In genomic region chr8:22039468-22040152, GRCm38 (mm10) we compare ENCODE assay signal across 9 mouse cellular contexts. TPM values are rescaled to one million over a fixed set of nuclear protein-coding genes. Genes with fewer than 3 reads are reported as not detected.
DNase-seq lines count a peak whose midpoint lies in the region; ATAC-seq and TF ChIP-seq lines count a peak whose summit lies in the region.
"Had no signal": no experiment of that assay in that cellular context is flagged by ENCODE, and none has a peak within 500 bp of the region (broad histone marks: within the 10 kb centered on the region; RNA-seq: fewer than 3 reads in every experiment).

No protein-coding gene starts in this region.

- no peaks in the 10 kb centered on the region for H3K4me1 ChIP-seq in heart, embryonic 14.5 days (ENCODE audit: control insufficient read depth in 2 of 2, insufficient read depth in 2 of 2, low read length in 2 of 2)
- H3K4me1 ChIP-seq in hindbrain, embryonic 13.5 days (replicated peaks): peaks cover 21% of the 10 kb centered on the region; the same call in 1 of the 2 replicates
- no peaks in the 10 kb centered on the region for H3K4me1 ChIP-seq in lung, embryonic 14.5 days (ENCODE audit: insufficient read depth)
- peaks cover 8% of the 10 kb centered on the region for H3K4me1 ChIP-seq in stomach, embryonic 14.5 days (ENCODE audit: control insufficient read depth, insufficient read depth, low read length)

- 22% methylated on average over 15 of the region's 15 CpGs for whole genome bisulfite sequencing in heart, embryonic 14.5 days
- WGBS in hindbrain, embryonic 13.5 days: 14% methylated on average over 15 of the region's 15 CpGs
- WGBS in lung, embryonic 14.5 days: 10% methylated on average over 15 of the region's 15 CpGs
- 11% methylated on average over 15 of the region's 15 CpGs for WGBS in stomach, embryonic 14.5 days

- no peak overlapping the region for H3K4me3 ChIP-seq in heart, embryonic 14.5 days (ENCODE audit: control insufficient read depth in 1 of 2, insufficient read depth in 1 of 2, low read depth in 1 of 2, low read length in 2 of 2)
- H3K4me3 ChIP-seq in hindbrain, embryonic 13.5 days: no peak overlapping the region
- peak overlapping the region; percentile 19 for H3K4me3 ChIP-seq in lung, embryonic 14.5 days (ENCODE audit: low read depth, low read length)
- peak overlapping the region; percentile 27 for H3K4me3 ChIP-seq in stomach, embryonic 14.5 days (ENCODE audit: low read depth, low read length)

- H3K27ac ChIP-seq in heart, embryonic 14.5 days (replicated peaks in 1 of 2; ENCODE audit: control insufficient read depth in 1 of 2, insufficient read depth in 1 of 2, low read depth in 2 of 2, low read length in 2 of 2): no peak overlapping the region
- no peak overlapping the region for H3K27ac ChIP-seq in hindbrain, embryonic 13.5 days
- no peak overlapping the region; the same call in 1 of the 2 replicates for H3K27ac ChIP-seq in lung, embryonic 14.5 days (ENCODE audit: low read depth)
- peak overlapping the region; percentile 58; the same call in 1 of the 2 replicates for H3K27ac ChIP-seq in stomach, embryonic 14.5 days (ENCODE audit: low read length)

- H3K9me3 ChIP-seq in heart, embryonic 14.5 days (ENCODE audit: control insufficient read depth, low read length): no peaks in the 10 kb centered on the region
- H3K9me3 ChIP-seq in hindbrain, embryonic 13.5 days: no peaks in the 10 kb centered on the region
- no peaks in the 10 kb centered on the region for H3K9me3 ChIP-seq in lung, embryonic 14.5 days (ENCODE audit: low read depth, low read length)
- no peaks in the 10 kb centered on the region for H3K9me3 ChIP-seq in stomach, embryonic 14.5 days (ENCODE audit: control insufficient read depth, low read depth, low read length)

- H3K4me2 ChIP-seq in heart, embryonic 14.5 days (ENCODE audit: low read length): peak overlapping the region; percentile 23
- H3K4me2 ChIP-seq in hindbrain, embryonic 13.5 days: peak overlapping the region; percentile 29
- peak overlapping the region; percentile 45 for H3K4me2 ChIP-seq in lung, embryonic 14.5 days
- H3K4me2 ChIP-seq in stomach, embryonic 14.5 days (replicated peaks; ENCODE audit: low read depth, low read length): peak overlapping the region; percentile 28; the same call in 1 of the 2 replicates

- intact Hi-C loops in heart, postnatal 36 days (cut with DNase I): no loop called here

- TF ChIP-seq CTCF in lung, embryonic 14.5 days (IDR thresholded peaks at IDR 0.05; ENCODE audit: low read depth): no peak

- H3K36me3 ChIP-seq in heart, embryonic 14.5 days (ENCODE audit: control insufficient read depth, insufficient read depth, low read length): no peaks in the 10 kb centered on the region
- no peaks in the 10 kb centered on the region for H3K36me3 ChIP-seq in hindbrain, embryonic 13.5 days
- no peaks in the 10 kb centered on the region for H3K36me3 ChIP-seq in lung, embryonic 14.5 days (ENCODE audit: insufficient read depth)
- H3K36me3 ChIP-seq in stomach, embryonic 14.5 days (ENCODE audit: control insufficient read depth, insufficient read depth, low read length): no peaks in the 10 kb centered on the region

- DNase-seq in heart, postnatal 36 days: no peak
- peak; percentile 56 for DNase-seq in lung, embryonic 14.5 days
- DNase-seq in frontal cortex, adult 2 months (ENCODE audit: extremely low spot score in 1 of 2, low spot score in 1 of 2): no peak
- DNase-seq in layer of hippocampus, postnatal 36 days: no peak
- DNase-seq: cerebellum, postnatal 36 days had no signal

- no peak overlapping the region for H3K9ac ChIP-seq in heart, embryonic 14.5 days (ENCODE audit: low read length)
- H3K9ac ChIP-seq in hindbrain, embryonic 13.5 days: 0 out of 2 replicates have a peak overlapping the region, but pooled peaks have one; percentile 3
- H3K9ac ChIP-seq in lung, embryonic 14.5 days: peak overlapping the region; percentile 20; the same call in 1 of the 2 replicates
- peak overlapping the region; percentile 18; the same call in 1 of the 2 replicates for H3K9ac ChIP-seq in stomach, embryonic 14.5 days (replicated peaks; ENCODE audit: low read depth, low read length)

- ATAC-seq in heart, embryonic 14.5 days (ENCODE audit: insufficient number of reproducible peaks, insufficient read depth, low FRiP score, low read depth): no peak
- peak; percentile 31; the same call in 1 of the 2 replicates for ATAC-seq in hindbrain, embryonic 13.5 days (ENCODE audit: low FRiP score)
- peak; percentile 88 for ATAC-seq in lung, embryonic 14.5 days (ENCODE audit: insufficient read depth)
- peak; percentile 89 for ATAC-seq in stomach, embryonic 14.5 days (ENCODE audit: insufficient number of reproducible peaks, insufficient read depth, low FRiP score, low read depth)
- no peak for ATAC-seq in monocyte, adult 5-6 weeks (replicated peaks; ENCODE audit: insufficient number of reproducible peaks, low FRiP score, low TSS enrichment, poor library complexity, severe bottlenecking)

- no peaks in the 10 kb centered on the region for H3K27me3 ChIP-seq in heart, embryonic 14.5 days (ENCODE audit: control insufficient read depth, insufficient read depth, low read length)
- no peaks in the 10 kb centered on the region for H3K27me3 ChIP-seq in hindbrain, embryonic 13.5 days
- H3K27me3 ChIP-seq in lung, embryonic 14.5 days (ENCODE audit: insufficient read depth, low read length): no peaks in the 10 kb centered on the region
- no peaks in the 10 kb centered on the region for H3K27me3 ChIP-seq in stomach, embryonic 14.5 days (ENCODE audit: control insufficient read depth, insufficient read depth, low read length)

RNA-seq across cellular contexts. Expression of gene Atp7b, which starts 20.5 kb away (rescaled TPM):
- polyA plus RNA-seq in heart, embryonic 14.5 days (2014; fragmentation: Nextera tagmentation; extraction: Ambion mirVana): 0.84 and 1.1 TPM in 2 replicates
- total RNA-seq in heart, postnatal 36 days (2021): under 1 TPM; 0.08 TPM
- polyA plus RNA-seq in hindbrain, embryonic 13.5 days (2015; fragmentation: Nextera tagmentation; extraction: Ambion mirVana): 1.6 and 1.7 TPM in 2 replicates
- 1.9 and 2.2 TPM in 2 replicates for polyA plus RNA-seq in lung, embryonic 14.5 days (2014; fragmentation: Nextera tagmentation; extraction: Ambion mirVana)
- polyA plus RNA-seq in stomach, embryonic 14.5 days (2014; fragmentation: Nextera tagmentation; extraction: Ambion mirVana): 8.1 and 10.0 TPM in 2 replicates
- total RNA-seq in monocyte, adult 5-6 weeks (2017): not detected in 3 replicates
- 1.5 and 1.9 TPM in 2 replicates for polyA plus RNA-seq in frontal cortex, adult 2 months (2012; rRNA removed)
- total RNA-seq in layer of hippocampus, postnatal 36 days (2021): 1 to 10 TPM; 1.9 to 2.1 TPM

RNA-seq across cellular contexts. Expression of gene Alg11, which starts 20.9 kb away (rescaled TPM):
- 17.5 and 20.1 TPM in 2 replicates for polyA plus RNA-seq in heart, embryonic 14.5 days (2014; fragmentation: Nextera tagmentation; extraction: Ambion mirVana)
- 1 to 10 TPM; 6.9 to 8.8 TPM for total RNA-seq in heart, postnatal 36 days (2021)
- polyA plus RNA-seq in hindbrain, embryonic 13.5 days (2015; fragmentation: Nextera tagmentation; extraction: Ambion mirVana): 33.8 and 37.2 TPM in 2 replicates
- polyA plus RNA-seq in lung, embryonic 14.5 days (2014; fragmentation: Nextera tagmentation; extraction: Ambion mirVana): 27.6 and 34.4 TPM in 2 replicates
- polyA plus RNA-seq in stomach, embryonic 14.5 days (2014; fragmentation: Nextera tagmentation; extraction: Ambion mirVana): 37.0 and 40.3 TPM in 2 replicates
- total RNA-seq in monocyte, adult 5-6 weeks (2017): 11.0 to 16.5 TPM (median 11.2 TPM) in 3 replicates
- 11.4 and 12.8 TPM in 2 replicates for polyA plus RNA-seq in frontal cortex, adult 2 months (2012; rRNA removed)
- total RNA-seq in layer of hippocampus, postnatal 36 days (2021): 10 to 100 TPM; 37.6 to 42.8 TPM

Comparison
In these comparisons a context has a peak if more than half of its experiments do, and no peak if none do; other contexts are left out.
1. ATAC-seq: peak in hindbrain, embryonic 13.5 days (single experiment), lung, embryonic 14.5 days (single experiment) and stomach, embryonic 14.5 days (single experiment); none in heart, embryonic 14.5 days (single experiment) and monocyte, adult 5-6 weeks (single experiment).
2. H3K4me3 ChIP-seq: peak in lung, embryonic 14.5 days (single experiment) and stomach, embryonic 14.5 days (single experiment); none in heart, embryonic 14.5 days (0 of 2) and hindbrain, embryonic 13.5 days (single experiment).
3. Peak in every context shown above with its lines, with median percentiles within 50 percentile points of each other: H3K4me2 ChIP-seq.